In the genomic region with DNA sequence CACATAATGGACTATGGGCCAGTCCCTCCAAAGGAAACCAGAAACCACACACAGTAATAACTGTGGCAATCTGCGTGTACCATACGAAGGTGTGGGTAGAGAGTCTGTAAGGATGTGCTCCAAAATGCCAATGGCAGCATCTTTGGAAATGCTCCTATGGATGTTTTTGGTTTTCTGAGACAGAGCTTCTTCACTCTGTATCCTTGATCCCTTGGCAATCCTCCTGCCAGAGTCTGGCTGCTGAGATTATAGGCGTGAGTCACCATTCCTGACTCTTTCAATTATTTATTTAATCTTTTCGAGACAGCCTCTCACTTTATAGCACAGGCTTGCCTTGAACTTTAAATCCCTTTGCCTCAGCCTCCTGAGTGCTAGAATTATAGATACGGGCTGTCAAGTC, we compare ENCODE assay signal across 20 mouse cellular contexts. TPM values are rescaled to one million over a fixed set of nuclear protein-coding genes. Genes with fewer than 3 reads are reported as not detected.
A peak's percentile ranks its signal among the peaks of the same experiment; 100 is the strongest.
DNase-seq lines count a peak whose midpoint lies in the region; ATAC-seq and TF ChIP-seq lines count a peak whose summit lies in the region.
"Had no signal": no experiment of that assay in that cellular context is flagged by ENCODE, and none has a peak within 500 bp of the region (broad histone marks: within the 10 kb centered on the region; RNA-seq: fewer than 3 reads in every experiment).

No protein-coding gene starts in this region.

- no peaks in the 10 kb centered on the region for H3K27me3 ChIP-seq in myocyte (ENCODE audit: control insufficient read depth, insufficient read depth, insufficient read length)
- H3K27me3 ChIP-seq: forebrain, embryonic 12.5 days; intestine, embryonic 15.5 days; midbrain, embryonic 13.5 days had no signal

- peak overlapping the region; percentile 90 for H3K4me2 ChIP-seq in myocyte (ENCODE audit: low read depth)
- H3K4me2 ChIP-seq: forebrain, embryonic 12.5 days; hindbrain, embryonic 14.5 days; intestine, embryonic 15.5 days; midbrain, embryonic 13.5 days had no signal

- no peak overlapping the region for H3K4me3 ChIP-seq in myocyte
- H3K4me3 ChIP-seq: forebrain, embryonic 12.5 days; intestine, embryonic 15.5 days; midbrain, embryonic 13.5 days had no signal

- peak; percentile 81 for DNase-seq in adrenal gland, adult 2 months
- no peak for DNase-seq in adrenal gland, adult 18-20 months (ENCODE audit: low spot score in 2 of 2)
- DNase-seq in 3T3-L1 (ENCODE audit: low read depth, low spot score), result peak; percentile 81
- DNase-seq in spleen, adult 12 weeks (ENCODE audit: low spot score), result no peak
- no peak for DNase-seq in kidney, postnatal 4 days
- DNase-seq in right cerebral cortex, adult 2 months (ENCODE audit: low spot score in 2 of 2), result no peak
- DNase-seq: B cell, adult 2 months; cerebellum, adult 18-20 months; cerebellum, postnatal 25 days; gastrocnemius, postnatal 10 days; heart, adult 11 months; heart, postnatal 36 days; thymus, postnatal 14 days had no signal

- peak; percentile 40 for ATAC-seq in activated CD4-positive, CD25-positive, alpha-beta regulatory T cell, adult 4 months
- ATAC-seq: intestine, embryonic 15.5 days; lung, postnatal 0 days; midbrain, embryonic 13.5 days had no signal

- no peak overlapping the region for H3ac ChIP-seq in myocyte (ENCODE audit: control insufficient read depth, insufficient read length)

- H3K79me2 ChIP-seq in myocyte (ENCODE audit: control insufficient read depth, insufficient read depth), result no peaks in the 10 kb centered on the region

- TF ChIP-seq POLR2A in myocyte (IDR thresholded peaks at IDR 0.05; ENCODE audit: insufficient read length, low read depth), result no peak

- H3K36me3 ChIP-seq in myocyte (ENCODE audit: control insufficient read depth, insufficient read depth), result no peaks in the 10 kb centered on the region
- H3K36me3 ChIP-seq: forebrain, embryonic 12.5 days; intestine, embryonic 15.5 days; midbrain, embryonic 13.5 days had no signal

TF ChIP-seq in myocyte, 11 proteins besides CTCF, POLR2A, EP300 and RAD21:
- no peak for TF ChIP-seq MAX (IDR thresholded peaks at IDR 0.05; ENCODE audit: low read depth)
- TF ChIP-seq POLR2AphosphoS2 (IDR thresholded peaks at IDR 0.05; ENCODE audit: insufficient read length, low read depth), result no peak
- no peak for TF ChIP-seq USF1 (IDR thresholded peaks at IDR 0.05; ENCODE audit: low read depth)
- TF ChIP-seq TCF12 (IDR thresholded peaks at IDR 0.05; ENCODE audit: insufficient read depth, poor library complexity, severe bottlenecking), result no peak
- TF ChIP-seq E2F4 (IDR thresholded peaks at IDR 0.05; ENCODE audit: insufficient read depth), result no peak
- no peak for TF ChIP-seq REST (IDR thresholded peaks at IDR 0.05; ENCODE audit: insufficient read depth, insufficient read length)
- no peak for TF ChIP-seq SRF (IDR thresholded peaks at IDR 0.05; ENCODE audit: control insufficient read depth, insufficient read length, low read depth)
- no peak for TF ChIP-seq TCF3 (IDR thresholded peaks at IDR 0.05; ENCODE audit: insufficient read length, low read depth)
- TF ChIP-seq MYOG (IDR thresholded peaks at IDR 0.05; ENCODE audit: control insufficient read depth in 1 of 3, insufficient read depth in 1 of 3, insufficient read length in 2 of 3, low read depth in 2 of 3), result no peak

RNA-seq across cellular contexts. Expression of a gene that starts 21.2 kb away (rescaled TPM):
- 10 to 100 TPM; 57.7 to 66.4 TPM for total RNA-seq in adrenal gland, adult 2 months (2021)
- polyA plus RNA-seq in adrenal gland, adult 2 months (2012; rRNA removed), result 55.1 and 65.8 TPM in 2 replicates
- total RNA-seq in adrenal gland, adult 18-20 months (2021), result 10 to 100 TPM; 62.7 to 75.9 TPM
- polyA plus RNA-seq in activated CD4-positive, CD25-positive, alpha-beta regulatory T cell, adult 4 months (2017; shearing (Covaris generic)), result 10 to 100 TPM; 16.5 to 26.1 TPM
- 11.4 TPM for polyA plus RNA-seq in myocyte (2012; fragmentation: generic; extraction: Trizol)

RNA-seq across cellular contexts. Expression of a gene that starts 50.2 kb away (rescaled TPM):
- total RNA-seq in adrenal gland, adult 2 months (2021), result 100 to 1,000 TPM in 1 of 2 experiments, 10 to 100 TPM in 1; 96.2 to 200 TPM
- 147 and 150 TPM in 2 replicates for polyA plus RNA-seq in adrenal gland, adult 2 months (2012; rRNA removed)
- total RNA-seq in adrenal gland, adult 18-20 months (2021), result 100 to 1,000 TPM; 116 to 190 TPM
- 10 to 100 TPM; 24.8 to 31.7 TPM for polyA plus RNA-seq in activated CD4-positive, CD25-positive, alpha-beta regulatory T cell, adult 4 months (2017; shearing (Covaris generic))
- polyA plus RNA-seq in myocyte (2012; fragmentation: generic; extraction: Trizol), result 159 TPM

Comparison
In these comparisons a context has a peak if more than half of its experiments do, and no peak if none do; other contexts are left out.
1. DNase-seq: peak in adrenal gland, adult 2 months (single experiment) and 3T3-L1 (single experiment); none in adrenal gland, adult 18-20 months (0 of 2), spleen, adult 12 weeks (single experiment), kidney, postnatal 4 days (0 of 2) and right cerebral cortex, adult 2 months (0 of 2).